Mouse (Mus musculus) midbrain, embryonic 14.5 days (tissue): ENCODE measurements around the gene Gm49510. TPM values are rescaled to one million over a fixed set of nuclear protein-coding genes. Genes with fewer than 3 reads are reported as not detected.

Source experiments
- ATAC-seq: fragments of 200-750 bp; cut with Nextera tagmentation; 2 replicates; pipeline ENCODE4 v1.8.0; 2017; ENCODE audit warnings: moderate number of reproducible peaks, moderate library complexity; ENCODE audit not compliant: low FRiP score, low TSS enrichment
- DNase-seq: peaks from one replicate; pipeline ENCODE4 v3.0.0-alpha.2; 2015
- H3K27ac ChIP-seq: fragments of 300-500 bp; sonication (generic); replicated peaks from 2 replicates; pipeline ENCODE4 v1.5.1; 2014; ENCODE audit warnings: mild to moderate bottlenecking, low read depth, low read length, moderate library complexity
- H3K27me3 ChIP-seq: fragments of 300-500 bp; sonication (generic); 2 replicates; pipeline ENCODE4 v1.6.1; 2014; ENCODE audit warnings: low read length, control low read depth, mixed read lengths; ENCODE audit not compliant: control insufficient read depth, insufficient read depth
- H3K36me3 ChIP-seq: fragments of 300-500 bp; sonication (generic); 2 replicates; pipeline ENCODE4 v1.6.1; 2014; ENCODE audit warnings: low read length, control low read depth; ENCODE audit not compliant: control insufficient read depth, insufficient read depth
- H3K4me1 ChIP-seq: fragments of 300-500 bp; sonication (generic); 2 replicates; pipeline ENCODE4 v1.6.1; 2014; ENCODE audit warnings: mild to moderate bottlenecking, antibody characterized with exemption, low read length, control low read depth; ENCODE audit not compliant: control insufficient read depth, insufficient read depth
- H3K4me2 ChIP-seq: fragments of 300-500 bp; sonication (generic); 2 replicates; pipeline ENCODE4 v1.6.1; 2014; ENCODE audit warnings: mild to moderate bottlenecking, low read length, moderate library complexity
- H3K4me3 ChIP-seq: fragments of 300-500 bp; sonication (generic); replicated peaks from 2 replicates; pipeline ENCODE4 v1.5.1; 2014; ENCODE audit warnings: low read depth, low read length
- H3K9ac ChIP-seq: fragments of 300-500 bp; sonication (generic); replicated peaks from 2 replicates; pipeline ENCODE4 v1.6.1; 2014; ENCODE audit warnings: mild to moderate bottlenecking, low read length, moderate library complexity
- H3K9me3 ChIP-seq: fragments of 300-500 bp; sonication (generic); 2 replicates; pipeline ENCODE4 v1.6.1; 2016; ENCODE audit warnings: low read length, control low read depth, mixed read lengths; ENCODE audit not compliant: control insufficient read depth
- WGBS: fragments of 180-500 bp; shearing (Covaris S2); extraction: QIAGEN DNeasy Blood & Tissue Kit; methylation state at CpG from one replicate; pipeline ENCODE4 v1.1.7; 2014; 5-methylcytosine and 5-hydroxymethylcytosine counted together
- polyA plus RNA-seq: library from polyadenylated mRNA; unstranded; fragments of >200 nt; fragmentation: Nextera tagmentation; extraction: Ambion mirVana; gene quantifications from 2 replicates; pipeline ENCODE4 v1.2.1, GENCODE M21; 2014

The Gm49510 gene
- polyA plus RNA-seq, 1 experiment from 2014 or later, result not detected

DNA sequence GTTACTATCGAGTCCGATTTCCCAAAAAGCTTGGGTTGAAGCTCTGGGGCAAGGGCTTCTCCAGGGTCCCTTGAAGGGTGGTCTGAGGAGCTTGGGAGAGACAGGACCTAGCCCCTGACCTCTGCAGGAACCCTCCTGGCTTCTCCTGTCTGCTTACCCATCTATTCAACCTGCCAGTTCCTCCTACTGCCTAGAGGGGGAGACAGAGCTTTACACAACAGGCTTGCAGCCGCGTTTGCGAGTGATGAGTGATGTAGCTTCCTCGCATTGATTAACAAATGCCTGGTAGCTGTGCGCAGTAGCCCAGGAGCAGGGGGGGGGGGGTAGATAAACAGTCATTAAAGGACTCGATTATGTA is 16.2 kb downstream of the Gm49510 start:
- ATAC-seq, result peak; percentile 18; the same call in 1 of the 2 replicates
- Histone ChIP-seq H3K9ac (peak overlapping the region; percentile 84), H3K36me3 (peaks cover 21% of the 10 kb centered on the region), H3K27ac (peak overlapping the region; percentile 76), H3K9me3 (no peaks in the 10 kb centered on the region), H3K4me3 (peak overlapping the region; percentile 77), H3K27me3 (no peaks in the 10 kb centered on the region), H3K4me1 (peaks cover 26% of the 10 kb centered on the region), H3K4me2 (peak overlapping the region; percentile 87)
- 7% methylated on average over 8 of the region's 8 CpGs for WGBS
- DNase-seq, result peak; percentile 93

- 24% methylated on average over 12 of the region's 12 CpGs for WGBS
- peak overlapping the region; percentile 76 for H3K27ac ChIP-seq
- H3K4me1 ChIP-seq, result peaks cover 26% of the 10 kb centered on the region
- H3K36me3 ChIP-seq, result peaks cover 21% of the 10 kb centered on the region
- H3K4me3 ChIP-seq, result peak overlapping the region; percentile 77
- H3K27me3 ChIP-seq, result no peaks in the 10 kb centered on the region
- H3K4me2 ChIP-seq, result peak overlapping the region; percentile 87
- ATAC-seq (no peak), DNase-seq (peak; percentile 65)
- H3K9me3 ChIP-seq, result no peaks in the 10 kb centered on the region
- peak overlapping the region; percentile 57 for H3K9ac ChIP-seq
These were observed 16.8 kb downstream of the Gm49510 start for GRCm38 (mm10) chr15:78916052-78916826.

DNA sequence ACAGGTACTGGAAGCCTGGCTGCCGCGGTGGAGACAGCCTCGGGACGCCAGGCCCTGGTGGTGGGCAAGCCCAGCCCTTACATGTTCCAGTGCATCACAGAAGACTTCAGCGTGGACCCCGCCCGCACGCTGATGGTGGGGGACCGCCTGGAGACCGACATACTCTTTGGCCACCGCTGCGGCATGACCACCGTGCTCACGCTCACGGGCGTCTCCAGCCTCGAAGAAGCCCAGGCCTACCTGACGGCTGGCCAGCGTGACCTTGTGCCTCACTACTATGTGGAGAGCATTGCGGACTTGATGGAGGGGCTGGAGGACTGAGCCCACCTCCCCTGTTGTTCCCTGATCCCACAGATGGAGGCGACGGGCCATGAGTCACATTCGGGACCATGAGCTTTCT is 18.7 kb downstream of the Gm49510 start:
- no peak overlapping the region for H3K9ac ChIP-seq
- WGBS, result 94% methylated on average over 23 of the region's 23 CpGs

DNA sequence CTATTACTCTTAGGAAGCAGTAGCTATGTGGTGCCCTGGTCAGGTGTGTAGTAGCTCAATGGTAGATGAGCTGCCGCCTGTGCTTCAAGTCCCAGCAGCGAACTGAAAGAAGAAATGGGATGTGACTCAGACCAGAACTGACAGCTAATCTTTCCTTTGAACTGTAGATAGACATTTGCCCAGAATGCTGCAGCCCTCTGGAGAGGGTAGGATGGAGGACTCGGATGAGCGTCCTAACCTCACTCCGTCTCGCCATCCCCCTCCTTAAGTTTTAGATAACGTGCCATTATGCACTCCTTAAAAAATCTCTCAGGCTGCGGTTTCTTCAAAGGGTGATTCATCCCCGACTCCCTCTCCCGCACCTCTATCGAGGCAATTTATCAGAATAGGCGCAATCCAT is 20.4 kb downstream of the Gm49510 start:
- Histone ChIP-seq H3K27ac (no peak overlapping the region), H3K9ac (no peak overlapping the region), H3K4me3 (no peak overlapping the region), H3K36me3 (peaks cover 21% of the 10 kb centered on the region), H3K4me1 (peaks cover 18% of the 10 kb centered on the region), H3K4me2 (no peak overlapping the region), H3K27me3 (no peaks in the 10 kb centered on the region), H3K9me3 (no peaks in the 10 kb centered on the region)
- DNase-seq (no peak), ATAC-seq (no peak)
- 82% methylated on average over 12 of the region's 12 CpGs for WGBS

More for the DNA sequence above, 18.7 kb downstream of the Gm49510 start:
- DNase-seq, result no peak
- Histone ChIP-seq H3K4me3 (no peak overlapping the region), H3K4me1 (peaks cover 24% of the 10 kb centered on the region), H3K9me3 (no peaks in the 10 kb centered on the region), H3K27ac (no peak overlapping the region), H3K36me3 (peaks cover 21% of the 10 kb centered on the region), H3K4me2 (no peak overlapping the region), H3K27me3 (no peaks in the 10 kb centered on the region)
- no peak for ATAC-seq

GRCm38 (mm10) chr15:78922700-78923099 is 23.2 kb downstream of the Gm49510 start:
- H3K36me3 ChIP-seq, result peaks cover 20% of the 10 kb centered on the region
- no peak overlapping the region for H3K4me3 ChIP-seq
- no peak overlapping the region for H3K4me2 ChIP-seq
- DNase-seq (no peak), ATAC-seq (no peak)
- H3K9me3 ChIP-seq, result no peaks in the 10 kb centered on the region
- WGBS, result 86% methylated on average over 7 of the region's 7 CpGs
- peaks cover 10% of the 10 kb centered on the region for H3K4me1 ChIP-seq
- H3K9ac ChIP-seq, result no peak overlapping the region
- no peak overlapping the region for H3K27ac ChIP-seq
- peaks cover 4% of the 10 kb centered on the region; the same call in 1 of the 2 replicates for H3K27me3 ChIP-seq

DNA sequence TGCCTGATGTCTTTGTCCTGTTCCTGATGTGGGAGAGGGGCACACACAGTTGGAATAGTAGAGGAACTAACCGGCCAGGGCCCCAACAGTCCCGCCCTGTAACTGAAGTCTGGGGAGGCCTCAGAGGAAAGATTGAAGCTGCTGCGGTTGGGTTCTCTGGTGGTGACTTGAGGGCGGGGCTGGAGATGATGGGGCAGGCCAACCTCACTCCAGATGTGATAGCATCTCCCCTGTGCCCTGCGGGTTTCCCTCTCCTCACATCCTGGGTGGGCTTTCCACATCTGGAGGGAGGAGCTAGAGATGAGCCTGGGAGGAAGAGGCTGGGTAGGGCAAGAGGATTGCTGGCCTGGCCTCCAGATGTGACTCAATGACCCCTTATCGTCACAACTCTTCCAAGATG is 24.1 kb downstream of the Gm49510 start:
- peaks cover 13% of the 10 kb centered on the region for H3K36me3 ChIP-seq
- H3K27me3 ChIP-seq, result peaks cover 4% of the 10 kb centered on the region; the same call in 1 of the 2 replicates
- no peak for ATAC-seq
- H3K4me3 ChIP-seq, result no peak overlapping the region
- H3K9me3 ChIP-seq, result no peaks in the 10 kb centered on the region
- H3K27ac ChIP-seq, result no peak overlapping the region
- peaks cover 13% of the 10 kb centered on the region for H3K4me1 ChIP-seq
- H3K4me2 ChIP-seq, result no peak overlapping the region
- no peak for DNase-seq
- no peak overlapping the region for H3K9ac ChIP-seq
- 79% methylated on average over 6 of the region's 6 CpGs for WGBS

- Histone ChIP-seq H3K36me3 (no peaks in the 10 kb centered on the region), H3K9ac (0 out of 2 replicates have a peak overlapping the region, but pooled peaks have one; percentile 12), H3K4me3 (no peak overlapping the region), H3K4me1 (peaks cover 13% of the 10 kb centered on the region), H3K9me3 (no peaks in the 10 kb centered on the region), H3K27me3 (peaks cover 4% of the 10 kb centered on the region; the same call in 1 of the 2 replicates), H3K4me2 (no peak overlapping the region), H3K27ac (no peak overlapping the region)
- 37% methylated on average over 8 of the region's 8 CpGs for WGBS
- DNase-seq (no peak), ATAC-seq (no peak)
These were observed 25.7 kb downstream of the Gm49510 start for GRCm38 (mm10) chr15:78925129-78925528.

- no peaks in the 10 kb centered on the region for H3K9me3 ChIP-seq
- H3K9ac ChIP-seq, result 0 out of 2 replicates have a peak within 1 kb of the TSS, but pooled peaks have one; percentile 12
- H3K4me2 ChIP-seq, result peak within 1 kb of the TSS; percentile 59
- ATAC-seq, result peak; percentile 66
- H3K27me3 ChIP-seq, result peaks cover 4% of the 10 kb centered on the region; the same call in 1 of the 2 replicates
- no peaks in the 10 kb centered on the region for H3K36me3 ChIP-seq
- H3K4me3 ChIP-seq, result no peak within 1 kb of the TSS
- peaks cover 13% of the 10 kb centered on the region for H3K4me1 ChIP-seq
- WGBS, result 6% methylated on average over 20 of the region's 20 CpGs
- DNase-seq, result peak; percentile 73
- H3K27ac ChIP-seq, result no peak within 1 kb of the TSS
These were observed 26.8 kb downstream of the Gm49510 start, which contains the start of gene Lgals1 for GRCm38 (mm10) chr15:78926021-78926919. Lgals1 (plus strand) TSS chr15:78926725.
